Mouse (Mus musculus) right cerebral cortex, postnatal 14 days (tissue): Measurements from ENCODE around the gene Prph2.

Experiments
- DNase-seq: peaks from one replicate; pipeline ENCODE4 v3.0.0; 2022

The Prph2 gene

DNA sequence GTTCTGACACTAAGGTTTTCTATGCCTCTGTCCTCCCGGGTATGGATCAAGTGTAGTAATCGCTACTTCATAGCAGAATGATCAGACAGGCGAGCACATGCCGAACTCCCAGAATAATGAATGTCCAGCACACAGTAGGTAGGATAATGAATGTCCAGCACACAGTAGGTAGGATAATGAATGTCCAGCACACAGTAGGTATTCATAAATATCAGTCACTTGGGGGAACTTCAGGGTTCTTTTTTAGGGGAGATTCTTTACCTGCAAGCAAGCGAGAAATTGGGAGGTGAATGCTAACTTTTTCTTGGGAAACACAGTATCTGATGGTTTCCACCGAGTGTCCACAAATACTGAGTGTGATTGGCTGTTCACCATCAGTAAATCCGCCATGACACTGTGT is 62.3 kb downstream of the Prph2 start:
- DNase-seq = no peak
